Mouse (Mus musculus) retina, postnatal 1 day (tissue): Measurements from ENCODE around the gene Mtfp1.
A peak's percentile ranks its signal among the peaks of the same experiment; 100 is the strongest.

Experiments
- DNase-seq: peaks from one replicate; pipeline ENCODE4 v3.0.0-alpha.2; 2012

Mtfp1 gene

DNA sequence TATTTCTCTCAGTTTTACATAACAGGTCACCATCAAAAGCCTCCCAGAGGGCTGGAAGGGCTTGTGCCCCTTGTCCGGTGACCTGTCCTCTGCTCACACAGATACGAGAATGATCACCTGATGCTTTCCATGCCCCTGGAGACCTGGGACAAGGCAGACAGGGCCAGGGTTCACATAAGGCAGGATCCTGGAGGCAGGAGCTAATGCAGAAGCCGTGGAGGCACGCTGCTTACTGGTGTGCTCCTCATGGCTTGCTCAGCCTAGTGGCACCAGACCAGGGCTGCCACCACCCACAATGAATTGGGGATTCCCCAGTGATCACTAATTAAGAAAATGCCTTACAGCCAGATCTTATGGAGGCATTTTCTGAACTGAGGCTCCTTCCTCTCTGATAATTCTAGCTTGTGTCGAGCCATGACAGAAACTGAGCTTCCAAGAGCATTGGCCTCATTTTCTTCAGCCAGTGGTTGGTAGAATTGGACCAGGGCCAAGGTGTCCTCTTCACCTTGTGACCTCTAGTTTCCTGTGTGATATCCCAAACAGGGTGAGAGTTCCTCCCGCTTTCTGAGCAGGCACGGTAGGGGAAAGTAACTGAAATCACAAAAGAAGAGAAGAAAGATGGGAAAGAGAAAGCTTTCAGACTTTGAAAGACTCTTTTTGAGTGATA is 16.8 kb downstream of the Mtfp1 start:
- DNase-seq = no peak

DNA sequence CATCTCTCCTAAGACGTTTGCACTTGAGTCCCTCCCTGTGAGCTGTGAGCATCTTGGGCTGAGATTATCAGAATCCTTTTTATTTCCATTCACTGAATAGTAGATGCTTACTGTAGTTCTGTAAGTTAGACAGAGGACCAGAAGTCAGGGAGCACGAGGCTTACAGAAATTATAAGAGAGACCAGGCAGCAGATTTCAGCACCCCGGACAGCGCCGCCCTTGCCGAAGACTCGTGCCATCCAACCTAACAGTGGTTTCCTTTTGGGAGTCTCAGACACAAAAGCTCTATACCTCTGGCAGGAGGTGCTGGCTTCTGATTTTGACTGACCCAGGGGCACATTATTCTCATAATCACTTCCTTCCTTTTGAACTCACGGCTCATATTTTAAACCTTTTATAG is 18.6 kb downstream of the Mtfp1 start:
- peak; percentile 54 for DNase-seq

GRCm38 (mm10) chr11:4069664-4070063 is 25.6 kb downstream of the Mtfp1 start:
- peak; percentile 19 for DNase-seq

DNA sequence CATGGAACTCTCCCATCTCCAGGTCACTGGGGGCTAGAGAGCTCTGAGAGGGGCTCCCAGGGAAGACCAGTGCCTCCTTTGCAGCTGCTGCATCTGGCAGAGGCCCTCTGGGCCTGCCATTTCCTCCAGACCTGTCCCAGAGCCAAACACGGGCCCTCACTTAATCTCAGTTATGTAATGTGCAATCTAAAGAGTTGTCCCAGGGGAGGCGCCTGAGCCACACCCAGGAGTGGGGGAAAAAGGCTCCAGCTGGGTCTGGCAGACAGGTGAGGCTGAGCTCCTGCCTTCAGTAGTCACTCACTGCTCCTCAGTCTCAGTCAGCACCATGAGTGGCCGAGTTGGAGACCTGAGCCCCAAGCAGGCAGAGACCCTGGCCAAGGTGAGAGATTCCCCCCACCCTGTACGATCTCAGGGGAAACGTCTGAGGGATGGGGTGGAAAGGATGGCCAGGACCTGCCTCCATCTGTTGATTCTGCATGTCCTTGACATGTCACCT is 30.6 kb downstream of the Mtfp1 start, which contains the start of gene Sec14l3:
Sec14l3 (plus strand) TSS at position 215 of the 496 bp plus-strand sequence.
- no peak for DNase-seq

GRCm38 (mm10) chr11:4062981-4063380 is 32.3 kb downstream of the Mtfp1 start:
- peak; percentile 14 for DNase-seq

DNA sequence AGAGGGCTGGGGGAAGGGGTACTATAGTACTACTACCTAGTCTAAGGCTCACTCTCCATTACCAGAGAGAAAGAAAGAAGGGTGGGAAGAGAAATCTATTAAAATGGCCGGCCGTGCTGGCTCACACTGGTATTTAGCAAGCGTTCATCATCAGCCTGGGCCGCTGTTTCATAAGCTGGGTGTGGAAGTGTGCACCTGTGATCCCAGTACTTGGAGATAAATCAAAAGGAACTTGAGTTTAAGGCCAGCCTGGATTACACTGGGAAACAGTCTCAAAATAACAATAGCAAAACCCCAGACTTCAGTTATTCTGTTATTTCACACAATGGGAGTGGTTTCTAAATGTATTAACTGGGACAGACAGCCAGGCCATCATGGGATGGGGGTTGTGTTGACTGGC is 32.7 kb downstream of the Mtfp1 start:
- DNase-seq = no peak

DNA sequence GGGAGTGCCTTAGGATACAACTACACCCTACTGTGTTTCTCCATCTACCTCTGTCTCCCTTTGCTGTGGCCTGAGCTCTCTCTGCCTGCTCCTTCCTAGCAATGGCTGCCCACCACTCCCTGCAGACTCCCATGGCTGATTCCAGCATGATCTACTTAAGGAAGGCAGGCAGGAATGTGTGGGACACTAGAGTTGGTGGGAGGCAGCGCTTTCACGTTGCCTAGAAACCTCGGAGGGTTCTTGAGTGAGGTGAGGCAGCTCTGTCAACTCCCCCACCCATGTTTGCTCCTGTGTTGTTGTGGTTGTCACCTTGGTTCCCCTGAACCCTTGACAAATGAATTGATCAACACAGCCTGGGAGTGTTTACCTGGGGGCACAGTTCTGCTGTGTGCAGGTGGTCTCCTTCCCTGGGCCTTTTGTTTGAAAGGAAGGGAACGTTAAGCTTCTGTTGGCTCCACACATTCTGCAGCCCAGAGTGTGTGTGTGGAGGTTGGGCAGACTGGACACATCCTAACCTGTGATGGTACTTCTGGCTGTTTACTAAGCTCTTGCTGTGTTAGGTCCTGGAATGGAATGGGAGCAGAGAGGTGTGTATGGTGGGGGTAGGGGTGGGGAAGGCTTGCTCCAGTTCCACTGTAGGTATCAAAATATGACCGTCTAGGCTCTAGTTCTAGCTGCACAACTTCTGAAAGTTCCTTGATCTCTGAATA is 34.2 kb downstream of the Mtfp1 start:
- no peak for DNase-seq

- DNase-seq = peak; percentile 78
Observed at GRCm38 (mm10) chr11:4053586-4053985, 41.7 kb downstream of the Mtfp1 start.

GRCm38 (mm10) chr11:4048438-4048837 is 46.8 kb downstream of the Mtfp1 start:
- DNase-seq = no peak

DNA sequence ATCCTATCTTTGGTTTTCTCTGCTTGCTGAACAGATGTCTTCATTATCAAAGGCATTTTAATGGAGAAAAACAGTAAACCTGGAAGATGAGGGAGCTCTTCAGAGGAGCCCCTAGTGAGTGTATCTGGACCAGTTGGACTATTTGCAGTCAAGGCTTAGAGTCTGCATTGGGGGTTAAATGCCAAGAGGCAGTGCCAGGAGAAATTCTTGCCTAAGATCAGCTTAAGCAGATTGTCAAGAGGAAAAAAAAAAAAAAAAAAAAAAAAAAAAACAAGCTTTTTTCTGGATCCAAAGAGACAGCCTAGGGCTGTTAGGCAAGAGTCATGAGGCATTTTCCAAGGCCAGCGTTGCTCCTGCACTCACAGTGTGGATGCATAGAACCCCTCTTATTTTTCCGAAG is 47.5 kb downstream of the Mtfp1 start:
- no peak for DNase-seq

- peak; percentile 52 for DNase-seq
Observed at GRCm38 (mm10) chr11:4046526-4046925, 48.7 kb downstream of the Mtfp1 start.

- no peak for DNase-seq
Observed at GRCm38 (mm10) chr11:4043081-4043480, 52.2 kb downstream of the Mtfp1 start.
